ENCODE assay signal across 11 mouse cellular contexts in the genomic region with DNA sequence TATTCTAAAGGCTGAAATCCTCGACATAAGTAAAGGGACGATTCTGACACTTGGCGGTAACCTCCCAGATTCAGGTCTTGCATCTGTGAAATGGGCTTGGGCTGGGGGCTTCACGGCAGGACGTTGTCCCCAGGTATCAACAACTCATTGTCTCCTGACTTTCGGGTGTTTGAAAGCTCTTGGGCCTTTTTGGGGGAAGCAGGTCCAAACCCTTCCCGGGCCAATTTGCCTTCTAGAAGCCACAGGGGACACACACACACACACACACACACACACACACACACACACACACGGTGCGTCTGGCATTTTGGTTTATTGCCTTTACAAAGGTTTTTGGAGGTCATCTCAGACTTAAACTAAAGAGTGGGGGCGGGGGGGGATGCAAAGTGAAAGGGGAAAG. TPM values are rescaled to one million over a fixed set of nuclear protein-coding genes. Genes with fewer than 3 reads are reported as not detected.
DNase-seq lines count a peak whose midpoint lies in the region; ATAC-seq lines count a peak whose summit lies in the region.
"Had no signal": no experiment of that assay in that cellular context is flagged by ENCODE, and none has a peak within 500 bp of the region (broad histone marks: within the 10 kb centered on the region; RNA-seq: fewer than 3 reads in every experiment).

No protein-coding gene starts in this region.

- peak overlapping the region; percentile 39 for H3K4me3 ChIP-seq in heart, embryonic 15.5 days
- peak overlapping the region; percentile 31 for H3K4me3 ChIP-seq in limb, embryonic 15.5 days

- no peak for ATAC-seq in heart, embryonic 15.5 days (replicated peaks; ENCODE audit: insufficient number of reproducible peaks, insufficient read depth, low FRiP score, low read depth)
- ATAC-seq in limb, embryonic 15.5 days (ENCODE audit: insufficient number of reproducible peaks, low FRiP score, low TSS enrichment, low read depth): no peak

- DNase-seq in heart, postnatal 36 days: no peak
- DNase-seq in testis, postnatal 10 days (ENCODE audit: low spot score): peak; percentile 36
- no peak for DNase-seq in testis, postnatal 14 days (ENCODE audit: low spot score)
- no peak for DNase-seq in right cerebral cortex, postnatal 36 days (ENCODE audit: low spot score in 2 of 2)
- DNase-seq in layer of hippocampus, postnatal 14 days (ENCODE audit: low spot score in 2 of 2): no peak
- no peak for DNase-seq in ovary, postnatal 10 days (ENCODE audit: low spot score)
- DNase-seq: layer of hippocampus, postnatal 36 days had no signal

- peak overlapping the region; percentile 62 for H3K4me2 ChIP-seq in heart, embryonic 15.5 days
- 0 out of 2 replicates have a peak overlapping the region, but pooled peaks have one; percentile 41 for H3K4me2 ChIP-seq in limb, embryonic 15.5 days

- intact Hi-C loops in heart, postnatal 36 days (cut with DNase I): no loop called here

- no peak overlapping the region for H3K27ac ChIP-seq in heart, embryonic 15.5 days
- no peak overlapping the region for H3K27ac ChIP-seq in limb, embryonic 15.5 days

- H3K9ac ChIP-seq in heart, embryonic 15.5 days: no peak overlapping the region
- H3K9ac ChIP-seq in limb, embryonic 15.5 days: no peak overlapping the region

- no peaks in the 10 kb centered on the region for H3K36me3 ChIP-seq in heart, embryonic 15.5 days
- H3K36me3 ChIP-seq in limb, embryonic 15.5 days: no peaks in the 10 kb centered on the region

- no peaks in the 10 kb centered on the region for H3K9me3 ChIP-seq in heart, embryonic 15.5 days (replicated peaks)
- H3K9me3 ChIP-seq in limb, embryonic 15.5 days: no peaks in the 10 kb centered on the region

- WGBS in heart, embryonic 15.5 days: 0% methylated on average over 10 of the region's 10 CpGs
- WGBS in limb, embryonic 15.5 days: 2% methylated on average over 10 of the region's 10 CpGs

- H3K4me1 ChIP-seq in heart, embryonic 15.5 days (replicated peaks): peaks cover 10% of the 10 kb centered on the region
- peaks cover 8% of the 10 kb centered on the region for H3K4me1 ChIP-seq in limb, embryonic 15.5 days

- peaks cover 93% of the 10 kb centered on the region for H3K27me3 ChIP-seq in heart, embryonic 15.5 days
- peaks cover 94% of the 10 kb centered on the region for H3K27me3 ChIP-seq in limb, embryonic 15.5 days

RNA-seq across cellular contexts. Expression of a gene that starts 23.6 kb away (rescaled TPM):
- not detected in 2 replicates for polyA plus RNA-seq in heart, embryonic 15.5 days (2015; fragmentation: Nextera tagmentation; extraction: Ambion mirVana)
- not detected for total RNA-seq in heart, postnatal 36 days (2021)
- not detected in 2 replicates for polyA plus RNA-seq in limb, embryonic 15.5 days (2015; fragmentation: Nextera tagmentation; extraction: Ambion mirVana)
- 1 to 10 TPM; 1.2 to 2.4 TPM for total RNA-seq in layer of hippocampus, postnatal 14 days (2021)
- total RNA-seq: gastrocnemius, postnatal 4 days had no signal
- polyA plus RNA-seq: small intestine, adult 2 months had no signal

RNA-seq across cellular contexts. Expression of a gene that starts 25.6 kb away (rescaled TPM):
- not detected in 2 replicates for polyA plus RNA-seq in heart, embryonic 15.5 days (2015; fragmentation: Nextera tagmentation; extraction: Ambion mirVana)
- not detected for total RNA-seq in heart, postnatal 36 days (2021)
- not detected in 2 replicates for polyA plus RNA-seq in limb, embryonic 15.5 days (2015; fragmentation: Nextera tagmentation; extraction: Ambion mirVana)
- not detected for total RNA-seq in layer of hippocampus, postnatal 14 days (2021)
- total RNA-seq: gastrocnemius, postnatal 4 days; layer of hippocampus, postnatal 36 days had no signal
- polyA plus RNA-seq: small intestine, adult 2 months had no signal
